Mouse (Mus musculus) brain, adult 2 months (tissue): Measurements from ENCODE around the gene Sart1.

Experiments used
- DNase-seq: peaks from one replicate; pipeline ENCODE4 v3.0.0; 2011; ENCODE audit warnings: low read depth, low spot score

The Sart1 gene

DNA sequence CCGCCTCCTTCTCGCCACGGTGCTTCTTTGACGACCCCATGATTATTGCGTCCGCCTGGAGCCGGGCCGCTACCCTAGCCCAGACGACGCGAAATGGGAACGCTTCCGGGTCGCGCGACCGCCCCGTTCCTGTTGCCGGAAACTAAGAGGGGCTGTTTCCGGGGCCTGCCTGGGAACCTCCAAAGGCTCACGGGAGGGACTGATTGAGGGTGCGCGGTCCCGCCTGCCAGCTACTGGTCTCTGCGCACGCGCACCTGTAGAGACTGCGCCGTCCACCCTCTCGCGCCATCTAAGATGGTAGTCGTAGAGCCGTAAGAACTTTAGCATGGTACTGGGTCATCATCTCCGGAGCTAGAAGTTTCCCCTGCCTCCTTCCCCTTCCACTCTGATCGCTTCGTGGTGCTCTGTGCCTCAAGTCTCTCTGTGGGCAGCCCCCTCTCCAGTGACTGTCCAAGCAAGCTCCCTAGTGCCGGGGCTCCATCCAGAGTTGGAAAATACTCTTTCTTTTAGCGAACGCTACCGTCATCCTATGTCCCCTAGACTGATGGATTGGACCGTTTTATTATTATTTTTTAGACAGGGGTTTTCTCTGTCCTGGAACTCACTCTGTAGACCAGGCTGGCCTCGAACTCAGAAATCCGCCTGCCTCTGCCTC is at the start of gene Sart1:
TSS of gene Sart1 (minus strand) at position 116 of the 655 bp plus-strand sequence.
- DNase-seq, result peak; percentile 99

DNA sequence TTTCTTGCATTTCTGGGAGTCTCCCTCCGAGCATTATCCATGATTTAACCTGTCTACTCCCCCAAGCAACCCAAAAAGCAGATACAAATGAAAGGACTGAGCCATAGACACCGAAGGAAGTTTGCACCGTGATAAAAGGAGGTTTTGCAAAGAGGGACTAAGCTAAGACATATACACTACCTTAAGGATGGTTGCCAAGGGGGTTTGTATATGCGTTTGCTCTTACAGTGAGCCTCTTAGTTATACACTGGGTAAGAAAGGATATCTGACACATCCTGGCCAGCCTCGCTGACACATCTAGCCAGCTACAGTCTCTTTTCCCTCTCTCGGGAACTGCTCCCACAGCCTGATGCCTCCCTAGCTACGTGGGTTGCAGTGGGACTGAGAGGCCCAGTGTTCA is 45.4 kb upstream of the Sart1 start:
- DNase-seq, result no peak

DNA sequence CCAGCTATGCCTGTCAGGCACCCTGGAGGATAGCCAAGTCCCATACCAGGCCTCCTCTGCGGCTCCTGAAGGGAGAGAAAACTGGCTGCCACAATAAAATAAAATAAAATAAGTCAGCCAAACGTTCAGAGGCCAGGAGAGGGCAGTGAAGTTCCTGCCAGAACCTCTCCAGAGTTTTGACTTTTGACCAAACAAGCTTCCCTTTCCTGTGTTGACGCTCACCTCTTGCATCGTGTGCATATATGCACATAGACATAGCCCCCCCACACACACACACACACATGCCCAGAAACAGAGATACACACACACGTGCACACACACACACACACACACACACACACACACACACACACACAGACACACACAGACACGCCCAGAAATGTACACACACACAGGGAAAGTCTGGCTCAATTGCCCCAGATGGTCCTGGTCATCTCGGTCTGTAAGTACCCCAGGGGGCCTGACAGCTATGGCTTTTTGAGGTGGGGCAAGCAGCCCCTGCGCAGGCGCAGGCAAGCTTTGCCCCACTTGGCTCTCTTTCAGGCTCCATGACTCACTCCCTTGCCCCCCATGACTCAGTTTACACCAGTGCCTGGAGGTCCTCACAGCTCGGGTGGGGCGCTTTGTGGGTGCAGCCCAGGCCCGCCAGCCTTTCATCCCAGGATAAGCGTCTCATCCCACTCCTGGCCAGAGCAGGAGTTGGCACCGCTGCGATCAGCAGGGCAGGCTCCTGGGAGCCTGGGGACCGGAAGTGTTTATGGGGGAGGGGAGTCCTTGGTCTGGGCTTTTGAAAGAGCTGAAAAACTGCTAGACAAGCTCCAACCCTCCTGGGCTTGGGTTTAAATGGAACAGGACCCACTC is 44.7 kb upstream of the Sart1 start:
- peak; percentile 67 for DNase-seq

DNA sequence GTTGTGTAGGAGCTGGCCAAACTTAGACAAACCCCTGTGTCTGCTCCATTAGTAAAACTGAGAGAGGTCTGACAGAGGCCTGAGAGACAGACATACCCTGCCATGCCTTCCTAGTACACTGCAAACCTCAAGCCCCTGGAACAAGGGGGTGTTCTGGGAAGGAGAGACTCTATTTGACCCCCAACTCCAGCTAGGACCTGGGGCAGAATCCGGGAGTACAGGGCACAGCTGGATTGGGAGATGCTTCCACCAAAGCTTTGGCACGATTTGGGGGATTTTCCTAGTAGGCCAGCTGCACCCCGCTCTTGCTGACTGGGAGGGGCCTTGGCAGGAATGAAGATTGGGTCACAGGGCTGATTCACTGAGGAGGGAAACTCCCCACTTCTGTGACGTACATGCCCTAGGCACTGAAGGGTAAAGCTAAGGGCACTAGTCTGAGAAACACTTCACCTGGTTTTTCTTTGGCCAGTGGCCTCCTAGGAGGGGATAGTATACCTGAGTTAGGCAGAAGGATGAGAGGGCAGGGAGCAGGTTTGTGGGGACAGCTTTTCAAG is 43.5 kb upstream of the Sart1 start:
- DNase-seq, result no peak

DNA sequence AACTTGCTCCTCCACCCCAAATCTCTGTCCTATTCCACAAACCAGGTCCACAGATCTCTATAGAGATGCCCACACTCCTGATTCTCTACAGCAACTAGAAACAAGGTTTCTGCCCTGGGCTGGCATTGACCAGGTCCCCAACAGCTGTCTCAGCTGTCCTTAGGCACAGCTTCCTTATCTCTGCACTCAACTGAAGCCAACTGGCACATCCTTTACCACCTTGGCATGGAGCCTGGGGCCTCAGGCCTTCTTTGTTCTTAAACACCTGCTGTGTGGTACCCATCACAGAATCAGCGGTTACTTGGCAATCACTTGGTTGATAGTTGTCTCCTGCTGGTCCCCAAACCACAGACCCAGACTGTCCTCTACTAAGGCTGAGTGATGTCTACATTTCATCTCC is 41.9 kb upstream of the Sart1 start:
- no peak for DNase-seq

DNA sequence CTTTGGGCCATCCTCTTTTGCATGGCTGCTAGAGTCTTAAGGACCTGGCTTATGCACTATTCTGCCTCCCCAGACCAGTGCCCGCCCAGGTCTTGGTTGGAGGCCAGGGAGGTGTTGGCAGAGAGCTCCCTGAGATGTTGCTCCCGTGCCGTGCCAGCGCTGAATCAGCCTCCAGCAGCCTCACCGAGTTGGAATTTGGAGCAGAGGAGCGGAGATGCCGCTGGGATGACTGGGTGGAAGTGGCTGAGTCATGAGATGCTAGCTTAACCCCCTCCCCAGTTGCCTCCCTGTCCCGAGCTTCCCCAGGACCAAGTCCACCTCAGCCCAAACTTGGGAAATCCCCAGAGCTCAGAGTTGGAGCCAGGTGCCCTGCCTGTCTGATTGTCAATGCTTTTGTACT is 41.3 kb upstream of the Sart1 start:
- peak; percentile 72 for DNase-seq

DNA sequence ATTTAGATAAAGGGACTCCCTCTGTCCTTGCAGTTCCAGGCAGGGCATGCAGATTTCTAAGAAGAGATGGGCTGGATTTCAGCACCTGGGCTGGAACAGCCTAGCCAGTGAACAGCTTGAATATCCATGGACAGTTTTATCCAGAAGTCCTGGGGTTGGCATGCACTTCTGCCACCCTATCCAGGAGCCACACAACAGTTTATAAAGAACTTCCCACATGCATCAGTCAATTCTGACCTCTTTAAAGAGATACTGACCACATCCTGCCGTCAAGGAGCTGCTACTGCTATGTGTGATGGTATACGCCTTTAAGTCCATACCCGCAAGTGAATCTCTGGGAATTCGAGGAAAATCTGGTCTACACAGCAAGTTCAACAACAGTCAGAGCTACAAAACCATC is 40.7 kb upstream of the Sart1 start:
- DNase-seq, result no peak

DNA sequence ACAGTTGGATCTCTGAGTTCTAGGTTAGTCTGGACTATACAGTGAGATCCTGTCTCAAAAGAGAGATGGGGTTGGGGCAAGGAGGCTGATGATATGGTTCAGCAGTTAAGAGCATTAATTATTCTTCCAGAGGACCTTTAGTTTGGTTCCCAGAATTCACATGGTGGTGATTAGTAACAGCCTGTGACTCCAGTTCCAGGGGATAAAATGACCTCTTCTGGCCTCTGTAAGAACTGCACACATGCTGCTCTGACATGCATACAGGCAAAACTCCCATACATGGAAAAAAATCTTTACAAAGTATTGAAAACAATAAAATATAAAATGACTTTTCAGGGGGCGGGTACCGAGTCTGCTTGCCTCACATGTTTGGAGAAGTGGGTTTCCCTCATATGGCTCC is 39.6 kb upstream of the Sart1 start:
- peak; percentile 66 for DNase-seq

DNA sequence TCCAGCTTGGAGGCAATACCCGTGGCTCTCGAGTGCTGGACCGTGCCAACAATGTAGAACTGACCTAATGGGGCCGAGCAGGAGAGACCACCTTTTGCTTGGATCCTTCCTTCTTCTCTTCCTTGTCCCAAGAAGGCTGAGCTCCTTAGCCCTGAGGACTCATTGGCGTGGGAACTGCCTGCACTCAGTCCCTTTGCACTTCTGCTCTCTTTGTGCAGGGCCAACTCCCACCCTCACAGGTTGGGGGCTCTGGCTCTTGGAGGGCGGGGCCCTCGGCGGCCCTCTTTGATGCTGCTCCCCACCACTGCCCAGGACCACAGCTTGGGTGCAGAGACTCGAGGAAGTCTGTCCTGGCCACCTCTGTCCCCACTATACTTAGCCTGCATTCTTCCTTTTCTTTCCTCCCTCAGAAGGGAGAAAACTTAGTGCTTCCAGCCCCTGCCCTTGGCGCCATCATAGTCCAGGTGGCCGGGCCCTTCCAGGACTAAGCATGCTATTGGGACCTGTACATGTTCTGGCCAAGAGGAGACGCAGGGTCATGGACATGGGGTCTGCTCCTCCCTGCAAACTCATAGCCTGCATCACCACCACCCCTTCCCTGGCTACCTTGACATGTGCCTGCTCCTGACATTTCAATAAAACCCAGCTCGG is 38.3 kb upstream of the Sart1 start:
- no peak for DNase-seq

DNA sequence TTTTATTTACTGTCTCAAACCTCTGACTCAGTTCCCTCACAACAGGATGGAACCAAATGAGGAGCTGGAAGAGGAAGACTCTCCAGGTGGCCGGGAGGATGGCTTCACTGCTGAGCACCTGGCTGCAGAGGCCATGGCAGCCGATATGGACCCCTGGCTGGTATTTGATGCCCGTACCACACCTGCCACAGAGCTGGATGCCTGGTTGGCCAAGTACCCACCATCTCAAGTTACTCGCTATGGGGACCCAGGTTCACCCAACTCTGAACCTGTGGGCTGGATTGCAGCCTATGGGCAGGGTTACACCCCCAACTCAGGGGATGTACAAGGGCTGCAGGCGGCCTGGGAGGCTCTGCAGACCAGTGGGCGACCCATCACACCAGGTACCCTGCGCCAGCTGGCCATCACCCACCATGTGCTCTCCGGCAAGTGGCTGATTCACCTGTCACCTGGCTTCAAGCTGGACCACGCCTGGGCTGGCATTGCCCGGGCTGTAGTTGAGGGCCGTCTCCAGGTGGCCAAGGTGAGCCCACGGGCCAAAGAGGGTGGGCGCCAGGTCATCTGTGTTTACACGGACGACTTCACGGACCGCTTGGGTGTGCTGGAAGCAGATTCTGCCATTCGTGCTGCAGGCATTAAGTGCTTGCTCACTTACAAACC is 37.5 kb upstream of the Sart1 start:
- no peak for DNase-seq

DNA sequence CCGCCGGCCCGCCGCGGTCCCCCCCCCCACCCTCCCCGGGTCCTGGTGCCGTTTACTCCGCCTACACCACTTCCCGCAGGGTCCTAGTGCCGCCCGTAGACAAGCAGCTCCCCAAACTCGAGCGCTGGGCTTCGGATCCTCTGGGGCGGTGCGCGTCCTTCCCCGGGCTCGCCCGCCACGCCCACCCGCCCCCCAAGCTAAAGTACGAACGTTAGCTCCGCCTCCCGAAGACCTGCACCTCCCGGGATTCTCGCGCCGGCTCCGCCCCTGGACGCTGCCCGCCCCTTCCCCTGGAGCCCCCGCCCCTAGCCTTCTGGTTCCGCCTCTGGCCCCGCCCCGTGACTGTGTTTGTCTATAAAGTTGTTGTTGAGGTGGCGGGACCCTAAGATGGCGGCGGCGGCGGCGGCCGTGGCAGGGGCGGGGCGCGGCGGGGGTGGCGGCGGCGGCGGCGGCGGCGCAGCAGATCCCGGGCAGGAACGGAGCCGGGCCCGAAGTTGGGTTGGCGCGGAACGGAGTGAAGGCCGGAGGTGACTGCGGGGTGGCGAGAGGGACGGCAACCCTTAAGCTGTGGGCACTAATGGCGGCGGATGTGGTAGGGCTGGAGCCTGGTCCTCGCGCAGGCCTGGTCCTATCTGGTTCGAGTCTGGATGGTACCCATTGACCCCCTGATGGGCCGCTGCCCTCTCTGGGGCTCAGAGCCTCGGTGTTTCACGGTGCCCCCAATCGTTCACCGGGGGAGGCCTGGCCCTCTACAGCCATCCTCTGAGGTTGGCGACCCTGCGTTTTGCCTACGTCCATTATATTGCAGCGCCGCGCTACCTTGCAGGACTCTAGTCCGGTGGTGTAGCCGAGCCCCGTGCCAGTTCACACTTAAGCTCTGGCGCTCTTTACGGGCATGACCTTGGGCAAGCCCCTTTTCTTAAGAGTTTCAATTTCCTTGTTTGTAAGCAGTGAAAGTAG is 36.6 kb upstream of the Sart1 start, which contains the start of the genes Drap1 and AI837181:
TSS of gene Drap1 (minus strand) at position 198 of the 960 bp plus-strand sequence.
TSS of gene AI837181 (plus strand) at position 363 of the 960 bp plus-strand sequence.
- peak; percentile 99 for DNase-seq

DNA sequence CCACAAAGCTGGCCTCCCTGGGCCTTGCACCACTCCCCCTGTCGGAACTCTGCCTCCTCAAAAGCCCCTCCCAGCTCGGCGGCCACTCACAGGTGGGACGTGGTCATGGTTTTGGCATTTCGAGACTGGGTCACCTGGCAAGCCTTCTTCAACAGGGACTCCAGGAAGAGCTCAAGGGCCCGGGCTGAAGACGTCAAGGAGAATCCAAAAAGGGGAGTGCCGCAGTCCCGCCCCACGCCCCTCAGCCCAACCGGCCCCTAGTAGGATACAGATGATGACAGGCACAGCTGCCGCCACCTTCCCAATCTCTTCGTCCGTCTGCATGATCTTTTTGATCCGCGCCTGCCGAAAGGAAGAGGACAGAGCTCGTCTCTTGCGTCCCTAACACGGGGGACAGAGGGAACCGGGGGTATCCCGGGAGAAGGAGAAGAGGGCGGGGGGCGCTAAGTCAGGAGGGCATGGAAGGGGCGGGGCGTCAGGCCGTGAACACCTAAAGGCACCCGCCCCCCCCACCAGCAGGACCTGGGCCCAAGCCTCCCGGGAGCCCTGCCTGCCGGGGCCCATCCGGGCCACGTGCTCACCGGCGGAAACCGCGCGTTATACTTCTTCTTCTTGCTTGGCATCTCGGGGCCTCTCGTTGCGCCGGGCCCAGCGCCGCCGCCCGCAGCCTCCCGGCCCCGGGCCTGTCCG is 35.7 kb upstream of the Sart1 start:
- DNase-seq, result peak; percentile 68

DNA sequence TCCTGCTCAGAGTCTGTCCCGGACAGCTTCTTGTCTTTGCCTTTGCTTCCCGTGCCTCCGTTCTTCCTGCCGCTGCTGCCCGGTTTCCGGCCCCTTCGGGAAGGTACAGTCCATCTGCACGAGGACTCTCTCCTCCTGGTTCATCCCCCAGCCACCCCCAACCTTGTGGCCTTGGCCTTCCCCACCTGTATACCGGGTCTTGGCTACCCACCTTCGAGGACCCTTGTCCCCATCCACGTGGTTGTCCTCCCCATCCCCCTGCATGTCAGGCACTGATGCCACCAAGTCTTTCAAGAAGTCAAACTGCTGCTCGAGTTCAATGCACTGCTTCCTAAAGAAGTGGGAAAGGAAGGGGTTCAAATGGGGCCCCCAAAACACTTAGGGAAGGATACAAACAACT is 35.1 kb upstream of the Sart1 start:
- no peak for DNase-seq

DNA sequence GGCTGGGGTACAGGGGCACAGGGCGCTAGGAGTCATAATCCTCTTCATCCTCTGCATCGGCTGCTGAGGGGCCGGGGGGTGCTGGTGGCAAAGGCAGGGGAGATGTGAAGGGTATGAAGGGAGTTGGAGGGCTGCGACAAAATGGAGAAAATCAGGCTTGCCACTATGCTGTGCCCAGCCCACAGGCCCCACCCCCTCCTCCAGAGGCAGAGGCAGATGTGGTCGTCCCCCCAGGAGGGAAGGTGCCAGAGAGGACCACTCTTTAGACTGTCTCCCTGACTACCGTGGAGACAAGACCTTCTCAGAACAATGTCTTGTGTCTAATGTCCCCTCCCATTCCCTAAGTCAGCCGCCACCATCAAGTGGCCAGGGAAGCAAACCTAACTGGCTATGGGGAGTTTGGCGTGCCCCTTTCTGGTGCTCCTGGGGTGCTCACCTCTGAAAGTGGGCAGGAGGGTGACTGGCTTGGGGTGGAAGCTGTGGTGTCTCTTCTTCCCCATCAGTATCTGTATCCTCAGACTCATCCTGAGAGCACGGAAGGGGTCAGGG is 34.5 kb upstream of the Sart1 start:
- no peak for DNase-seq

DNA sequence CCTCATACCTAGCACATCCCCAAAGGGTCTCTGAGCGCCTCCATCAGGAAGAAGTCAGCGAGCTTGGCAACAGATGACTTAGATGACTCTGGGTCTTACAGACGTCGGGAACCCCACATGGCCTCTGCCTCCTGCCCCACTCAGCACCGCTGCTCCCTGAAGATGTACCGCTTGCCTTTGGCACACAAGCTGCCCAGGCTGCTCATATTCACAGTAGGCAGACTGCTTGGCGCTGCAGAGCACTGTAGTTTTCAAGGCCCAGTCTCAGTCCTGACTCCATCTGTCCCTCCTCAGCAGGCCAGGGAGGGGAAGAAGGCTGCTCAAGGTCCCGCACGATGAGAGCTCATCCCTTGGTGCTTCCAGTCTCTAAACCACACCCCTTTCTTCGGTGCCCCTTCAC is 33.8 kb upstream of the Sart1 start:
- peak; percentile 39 for DNase-seq

DNA sequence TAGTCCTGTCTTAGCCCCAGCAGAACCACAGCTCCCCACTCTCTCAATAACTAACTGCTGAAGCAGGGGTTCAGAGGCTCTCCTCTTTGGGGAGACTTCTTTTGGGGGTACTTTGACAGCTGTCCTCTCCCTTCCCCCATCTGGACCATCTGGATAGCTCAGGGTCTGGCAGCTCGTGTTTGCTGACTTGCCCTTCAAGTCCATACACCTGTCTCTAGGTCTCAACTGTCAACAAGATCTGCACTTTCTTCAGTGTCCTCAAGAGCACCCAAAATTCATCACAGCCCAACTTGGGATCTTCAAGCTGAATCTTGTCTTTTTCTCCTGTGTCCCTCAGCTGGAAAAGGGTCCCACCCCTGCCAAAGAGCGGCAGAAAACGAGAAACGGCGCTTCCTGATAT is 33.3 kb upstream of the Sart1 start:
- no peak for DNase-seq

DNA sequence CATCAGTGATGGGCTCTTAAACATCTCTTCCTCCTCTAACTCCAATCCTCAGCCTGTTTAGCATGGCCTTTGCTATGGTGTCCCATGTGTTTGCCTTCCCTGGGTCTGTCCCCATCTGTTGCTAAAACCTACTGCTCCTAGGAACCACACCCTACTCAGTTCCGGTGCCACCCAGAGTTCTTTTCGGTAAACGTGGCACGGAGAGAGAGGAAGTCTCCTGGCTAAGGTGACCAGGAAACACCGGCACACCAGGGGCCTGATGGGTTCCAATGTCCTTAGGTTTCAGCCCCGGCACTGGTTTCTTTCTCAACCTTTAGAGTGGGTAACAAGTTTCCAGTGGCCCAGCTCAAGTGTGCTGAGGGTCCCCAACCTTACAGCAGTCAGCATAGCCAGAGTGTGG is 32.1 kb upstream of the Sart1 start:
- DNase-seq, result no peak

DNA sequence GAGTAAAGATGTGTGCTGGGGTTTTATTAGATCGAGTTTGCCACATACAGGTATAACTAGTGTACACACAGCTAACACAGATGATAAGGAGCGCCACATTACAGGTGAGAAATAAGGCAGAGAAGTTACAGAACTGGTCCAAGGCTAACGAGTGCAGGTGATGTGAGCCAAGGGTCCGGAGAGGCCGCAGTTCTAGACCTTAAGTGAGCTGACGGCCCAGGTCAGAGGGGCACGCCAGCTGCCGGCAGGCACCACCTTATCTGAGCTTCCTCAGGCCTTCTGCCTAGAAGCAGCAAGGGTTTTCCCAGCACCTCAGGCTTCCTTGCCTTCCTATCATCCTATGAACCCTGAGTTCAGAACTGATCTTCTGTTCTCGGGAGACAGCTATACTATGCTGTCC is 31.1 kb upstream of the Sart1 start:
- no peak for DNase-seq

DNA sequence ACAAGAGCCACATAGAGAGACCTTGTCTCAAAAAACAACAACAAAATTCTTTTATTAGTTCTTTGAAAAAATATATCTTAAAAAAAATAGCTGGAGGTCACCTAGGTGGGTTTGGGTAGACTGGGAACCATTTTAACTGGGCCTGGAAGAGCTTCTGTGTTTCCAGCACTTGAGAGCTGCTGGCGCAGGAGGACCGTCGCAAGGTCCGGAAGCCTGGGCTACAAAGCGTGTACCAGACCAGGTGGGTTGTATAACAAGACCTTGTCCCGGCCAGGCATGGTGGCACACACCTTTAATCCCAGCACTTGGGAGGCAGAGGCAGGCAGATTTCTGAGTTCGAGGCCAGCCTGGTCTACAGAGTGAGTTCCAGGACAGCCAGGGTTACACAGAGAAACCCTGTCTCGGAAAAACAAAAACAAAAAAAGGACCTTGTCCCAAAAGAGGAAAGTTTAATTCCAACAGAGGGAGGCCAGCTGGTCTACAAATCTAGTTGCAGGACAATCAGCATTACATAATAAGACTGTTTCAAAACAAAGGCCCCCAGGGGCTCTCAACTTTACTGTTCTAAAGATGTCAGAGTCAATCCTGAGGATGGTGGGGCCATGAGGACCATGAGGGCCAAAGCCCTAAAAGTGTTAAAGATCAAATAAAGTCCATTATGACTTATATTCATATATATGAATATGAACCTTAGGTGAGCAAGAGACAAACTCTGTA is 30.4 kb upstream of the Sart1 start:
- DNase-seq, result no peak
